Mouse (Mus musculus): ENCODE data around the gene Mmab. TPM values are rescaled to one million over a fixed set of nuclear protein-coding genes. Genes with fewer than 3 reads are reported as not detected.

Gene Mmab
- polyA plus RNA-seq, 1 experiment from 2014 or later: 22.1 TPM

GRCm38 (mm10) chr5:114428621-114429020 is 15.2 kb downstream of the Mmab start:
- Histone ChIP-seq H3K27ac (replicated peaks in 1 of 2; ENCODE audit: control insufficient read depth in 1 of 2, insufficient read depth in 1 of 2, low read depth in 2 of 2, low read length in 2 of 2) (no peak overlapping the region), H3K36me3 (ENCODE audit: control insufficient read depth, insufficient read depth, low read length) (no peaks in the 10 kb centered on the region), H3K4me1 (ENCODE audit: control insufficient read depth in 2 of 2, insufficient read depth in 2 of 2, low read length in 2 of 2) (no peaks in the 10 kb centered on the region), H3K27me3 (ENCODE audit: control insufficient read depth, insufficient read depth, low read length) (no peaks in the 10 kb centered on the region), H3K9ac (ENCODE audit: low read length) (no peak overlapping the region), H3K4me3 (ENCODE audit: control insufficient read depth in 1 of 2, insufficient read depth in 1 of 2, low read depth in 1 of 2, low read length in 2 of 2) (no peak overlapping the region), H3K9me3 (ENCODE audit: control insufficient read depth, low read length) (no peaks in the 10 kb centered on the region), H3K4me2 (ENCODE audit: low read length) (no peak overlapping the region)
- no peak for ATAC-seq (ENCODE audit: insufficient number of reproducible peaks, insufficient read depth, low FRiP score, low read depth)
- WGBS: 78% methylated on average over 18 of the region's 18 CpGs

- H3K36me3 ChIP-seq (ENCODE audit: control insufficient read depth, insufficient read depth, low read length): no peaks in the 10 kb centered on the region
- peaks cover 0 to 4% of the 10 kb centered on the region in 2 experiments; a peak in 1 of 4 replicates for H3K4me1 ChIP-seq (ENCODE audit: control insufficient read depth in 2 of 2, insufficient read depth in 2 of 2, low read length in 2 of 2)
- H3K27me3 ChIP-seq (ENCODE audit: control insufficient read depth, insufficient read depth, low read length): no peaks in the 10 kb centered on the region
- no peak overlapping the region for H3K27ac ChIP-seq (replicated peaks in 1 of 2; ENCODE audit: control insufficient read depth in 1 of 2, insufficient read depth in 1 of 2, low read depth in 2 of 2, low read length in 2 of 2)
- H3K4me3 ChIP-seq (ENCODE audit: control insufficient read depth in 1 of 2, insufficient read depth in 1 of 2, low read depth in 1 of 2, low read length in 2 of 2): no peak overlapping the region
- no peak for ATAC-seq (ENCODE audit: insufficient number of reproducible peaks, insufficient read depth, low FRiP score, low read depth)
- WGBS: 65% methylated on average over 6 of the region's 6 CpGs
- H3K9me3 ChIP-seq (ENCODE audit: control insufficient read depth, low read length): no peaks in the 10 kb centered on the region
- H3K9ac ChIP-seq (ENCODE audit: low read length): no peak overlapping the region
- no peak overlapping the region for H3K4me2 ChIP-seq (ENCODE audit: low read length)
Observed at GRCm38 (mm10) chr5:114426732-114427131, 17.1 kb downstream of the Mmab start.

- Histone ChIP-seq H3K36me3 (ENCODE audit: control insufficient read depth, insufficient read depth, low read length) (peaks cover 26% of the 10 kb centered on the region), H3K27me3 (ENCODE audit: control insufficient read depth, insufficient read depth, low read length) (no peaks in the 10 kb centered on the region), H3K27ac (replicated peaks in 1 of 2; ENCODE audit: control insufficient read depth in 1 of 2, insufficient read depth in 1 of 2, low read depth in 2 of 2, low read length in 2 of 2) (no peak overlapping the region), H3K9me3 (ENCODE audit: control insufficient read depth, low read length) (no peaks in the 10 kb centered on the region), H3K9ac (ENCODE audit: low read length) (no peak overlapping the region), H3K4me1 (ENCODE audit: control insufficient read depth in 2 of 2, insufficient read depth in 2 of 2, low read length in 2 of 2) (peaks cover 0 to 4% of the 10 kb centered on the region in 2 experiments; a peak in 1 of 4 replicates), H3K4me3 (ENCODE audit: control insufficient read depth in 1 of 2, insufficient read depth in 1 of 2, low read depth in 1 of 2, low read length in 2 of 2) (no peak overlapping the region), H3K4me2 (ENCODE audit: low read length) (no peak overlapping the region)
- ATAC-seq (ENCODE audit: insufficient number of reproducible peaks, insufficient read depth, low FRiP score, low read depth): no peak
- 87% methylated on average over 5 of the region's 5 CpGs for WGBS
Observed at GRCm38 (mm10) chr5:114423961-114424360, 19.9 kb downstream of the Mmab start.

GRCm38 (mm10) chr5:114422591-114422990 is 21.3 kb downstream of the Mmab start:
- Histone ChIP-seq H3K4me2 (ENCODE audit: low read length) (no peak overlapping the region), H3K9me3 (ENCODE audit: control insufficient read depth, low read length) (no peaks in the 10 kb centered on the region), H3K27me3 (ENCODE audit: control insufficient read depth, insufficient read depth, low read length) (no peaks in the 10 kb centered on the region), H3K9ac (ENCODE audit: low read length) (no peak overlapping the region), H3K27ac (replicated peaks in 1 of 2; ENCODE audit: control insufficient read depth in 1 of 2, insufficient read depth in 1 of 2, low read depth in 2 of 2, low read length in 2 of 2) (no peak overlapping the region), H3K4me1 (ENCODE audit: control insufficient read depth in 2 of 2, insufficient read depth in 2 of 2, low read length in 2 of 2) (peaks cover 0 to 4% of the 10 kb centered on the region in 2 experiments; a peak in 1 of 4 replicates), H3K36me3 (ENCODE audit: control insufficient read depth, insufficient read depth, low read length) (peaks cover 40% of the 10 kb centered on the region), H3K4me3 (ENCODE audit: control insufficient read depth in 1 of 2, insufficient read depth in 1 of 2, low read depth in 1 of 2, low read length in 2 of 2) (no peak overlapping the region)
- ATAC-seq (ENCODE audit: insufficient number of reproducible peaks, insufficient read depth, low FRiP score, low read depth): no peak
- WGBS: 21% methylated on average over 5 of the region's 5 CpGs

GRCm38 (mm10) chr5:114421561-114422298 is 22.1 kb downstream of the Mmab start:
- no peak overlapping the region for H3K4me3 ChIP-seq (ENCODE audit: control insufficient read depth in 1 of 2, insufficient read depth in 1 of 2, low read depth in 1 of 2, low read length in 2 of 2)
- H3K4me1 ChIP-seq (ENCODE audit: control insufficient read depth in 2 of 2, insufficient read depth in 2 of 2, low read length in 2 of 2): peaks cover 0 to 6% of the 10 kb centered on the region in 2 experiments; a peak in 2 of 4 replicates
- H3K9me3 ChIP-seq (ENCODE audit: control insufficient read depth, low read length): no peaks in the 10 kb centered on the region
- no peak overlapping the region for H3K27ac ChIP-seq (replicated peaks in 1 of 2; ENCODE audit: control insufficient read depth in 1 of 2, insufficient read depth in 1 of 2, low read depth in 2 of 2, low read length in 2 of 2)
- no peaks in the 10 kb centered on the region for H3K27me3 ChIP-seq (ENCODE audit: control insufficient read depth, insufficient read depth, low read length)
- WGBS: 52% methylated on average over 11 of the region's 11 CpGs
- no peak overlapping the region for H3K4me2 ChIP-seq (ENCODE audit: low read length)
- ATAC-seq (ENCODE audit: insufficient number of reproducible peaks, insufficient read depth, low FRiP score, low read depth): no peak
- peaks cover 48% of the 10 kb centered on the region for H3K36me3 ChIP-seq (ENCODE audit: control insufficient read depth, insufficient read depth, low read length)
- no peak overlapping the region for H3K9ac ChIP-seq (ENCODE audit: low read length)

GRCm38 (mm10) chr5:114418541-114418940 is 25.3 kb downstream of the Mmab start:
- H3K4me3 ChIP-seq (ENCODE audit: control insufficient read depth in 1 of 2, insufficient read depth in 1 of 2, low read depth in 1 of 2, low read length in 2 of 2): no peak overlapping the region
- ATAC-seq (ENCODE audit: insufficient number of reproducible peaks, insufficient read depth, low FRiP score, low read depth): no peak
- no peak overlapping the region for H3K4me2 ChIP-seq (ENCODE audit: low read length)
- 78% methylated on average over 8 of the region's 8 CpGs for WGBS
- no peaks in the 10 kb centered on the region for H3K27me3 ChIP-seq (ENCODE audit: control insufficient read depth, insufficient read depth, low read length)
- no peak overlapping the region for H3K9ac ChIP-seq (ENCODE audit: low read length)
- H3K36me3 ChIP-seq (ENCODE audit: control insufficient read depth, insufficient read depth, low read length): peaks cover 80% of the 10 kb centered on the region
- H3K27ac ChIP-seq (replicated peaks in 1 of 2; ENCODE audit: control insufficient read depth in 1 of 2, insufficient read depth in 1 of 2, low read depth in 2 of 2, low read length in 2 of 2): no peak overlapping the region
- no peaks in the 10 kb centered on the region for H3K9me3 ChIP-seq (ENCODE audit: control insufficient read depth, low read length)
- H3K4me1 ChIP-seq (ENCODE audit: control insufficient read depth in 2 of 2, insufficient read depth in 2 of 2, low read length in 2 of 2): peaks cover 3 to 9% of the 10 kb centered on the region in 2 experiments

GRCm38 (mm10) chr5:114416855-114417254 is 27.0 kb downstream of the Mmab start:
- no peak overlapping the region for H3K27ac ChIP-seq (replicated peaks in 1 of 2; ENCODE audit: control insufficient read depth in 1 of 2, insufficient read depth in 1 of 2, low read depth in 2 of 2, low read length in 2 of 2)
- H3K4me3 ChIP-seq (ENCODE audit: control insufficient read depth in 1 of 2, insufficient read depth in 1 of 2, low read depth in 1 of 2, low read length in 2 of 2): no peak overlapping the region
- 54% methylated on average over 8 of the region's 8 CpGs for WGBS
- H3K4me2 ChIP-seq (ENCODE audit: low read length): no peak overlapping the region
- H3K9me3 ChIP-seq (ENCODE audit: control insufficient read depth, low read length): no peaks in the 10 kb centered on the region
- peaks cover 10 to 14% of the 10 kb centered on the region in 2 experiments for H3K4me1 ChIP-seq (ENCODE audit: control insufficient read depth in 2 of 2, insufficient read depth in 2 of 2, low read length in 2 of 2)
- no peak for ATAC-seq (ENCODE audit: insufficient number of reproducible peaks, insufficient read depth, low FRiP score, low read depth)
- H3K9ac ChIP-seq (ENCODE audit: low read length): no peak overlapping the region
- H3K27me3 ChIP-seq (ENCODE audit: control insufficient read depth, insufficient read depth, low read length): no peaks in the 10 kb centered on the region
- H3K36me3 ChIP-seq (ENCODE audit: control insufficient read depth, insufficient read depth, low read length): peaks cover 97% of the 10 kb centered on the region

GRCm38 (mm10) chr5:114415606-114416005 is 28.3 kb downstream of the Mmab start:
- Histone ChIP-seq H3K4me1 (ENCODE audit: control insufficient read depth in 2 of 2, insufficient read depth in 2 of 2, low read length in 2 of 2) (peaks cover 10 to 14% of the 10 kb centered on the region in 2 experiments), H3K36me3 (ENCODE audit: control insufficient read depth, insufficient read depth, low read length) (peaks cover 100% of the 10 kb centered on the region), H3K4me3 (ENCODE audit: control insufficient read depth in 1 of 2, insufficient read depth in 1 of 2, low read depth in 1 of 2, low read length in 2 of 2) (no peak overlapping the region), H3K4me2 (ENCODE audit: low read length) (no peak overlapping the region), H3K27me3 (ENCODE audit: control insufficient read depth, insufficient read depth, low read length) (no peaks in the 10 kb centered on the region), H3K9me3 (ENCODE audit: control insufficient read depth, low read length) (no peaks in the 10 kb centered on the region), H3K9ac (ENCODE audit: low read length) (no peak overlapping the region), H3K27ac (replicated peaks in 1 of 2; ENCODE audit: control insufficient read depth in 1 of 2, insufficient read depth in 1 of 2, low read depth in 2 of 2, low read length in 2 of 2) (no peak overlapping the region)
- no peak for ATAC-seq (ENCODE audit: insufficient number of reproducible peaks, insufficient read depth, low FRiP score, low read depth)
- 92% methylated on average over 5 of the region's 5 CpGs for whole genome bisulfite sequencing
